Mouse (Mus musculus) myocyte (in vitro differentiated cells): Measurements from ENCODE around the gene Blm. TPM values are rescaled to one million over a fixed set of nuclear protein-coding genes. Genes with fewer than 3 reads are reported as not detected.

Experiments
- H3K27me3 ChIP-seq: one replicate; pipeline ENCODE4 v1.6.1; 2011; ENCODE audit not compliant: control insufficient read depth, insufficient read depth, insufficient read length
- H3K36me3 ChIP-seq: one replicate; pipeline ENCODE4 v1.6.1; 2011; ENCODE audit not compliant: control insufficient read depth, insufficient read depth
- H3K4me2 ChIP-seq: one replicate; pipeline ENCODE4 v1.6.1; 2011; ENCODE audit warnings: low read depth, control low read depth
- H3K4me3 ChIP-seq: one replicate; pipeline ENCODE4 v1.5.1; 2011; ENCODE audit warnings: mild to moderate bottlenecking, control low read depth, moderate library complexity
- H3K79me2 ChIP-seq: one replicate; pipeline ENCODE4 v1.6.1; 2011; ENCODE audit not compliant: control insufficient read depth, insufficient read depth
- H3ac ChIP-seq: one replicate; pipeline ENCODE4 v1.6.1; 2011; ENCODE audit not compliant: control insufficient read depth, insufficient read length
- CEBPB ChIP-seq: IDR thresholded peaks from 2 replicates; pipeline ENCODE4 v1.6.1; 2011; ENCODE audit warnings: mild to moderate bottlenecking, moderate library complexity; ENCODE audit not compliant: poor library complexity, insufficient read depth, severe bottlenecking
- E2F4 ChIP-seq: IDR thresholded peaks from one replicate; pipeline ENCODE4 v1.6.1; 2011; ENCODE audit warnings: mild to moderate bottlenecking, control low read depth, moderate library complexity; ENCODE audit not compliant: insufficient read depth
- MAX ChIP-seq: IDR thresholded peaks from one replicate; pipeline ENCODE4 v1.6.1; 2011; ENCODE audit warnings: low read depth, mild to moderate bottlenecking, control low read depth
- MYOD1 ChIP-seq, 3 experiments: IDR thresholded peaks; one replicate each; pipeline ENCODE4 v1.6.1; 2011; ENCODE audit warnings: control low read depth in 2 of 3, low read depth in 2 of 3, mild to moderate bottlenecking in 2 of 3, moderate library complexity in 1 of 3; ENCODE audit not compliant: insufficient read length in 2 of 3, control insufficient read depth in 1 of 3
- MYOG ChIP-seq, 3 experiments: IDR thresholded peaks; one replicate each; pipeline ENCODE4 v1.6.1; 2011; ENCODE audit warnings: control low read depth in 2 of 3, low read depth in 2 of 3, mild to moderate bottlenecking in 2 of 3; ENCODE audit not compliant: insufficient read length in 2 of 3, control insufficient read depth in 1 of 3, insufficient read depth in 1 of 3
- POLR2A ChIP-seq: IDR thresholded peaks from one replicate; pipeline ENCODE4 v1.6.1; 2011; ENCODE audit warnings: low read depth, mild to moderate bottlenecking, control low read depth, moderate library complexity; ENCODE audit not compliant: insufficient read length
- POLR2AphosphoS2 ChIP-seq: IDR thresholded peaks from one replicate; pipeline ENCODE4 v1.6.1; 2011; ENCODE audit warnings: low read depth, control low read depth; ENCODE audit not compliant: insufficient read length
- REST ChIP-seq: IDR thresholded peaks from one replicate; pipeline ENCODE4 v1.6.1; 2011; ENCODE audit warnings: mild to moderate bottlenecking, control low read depth, moderate library complexity; ENCODE audit not compliant: insufficient read depth, insufficient read length
- SRF ChIP-seq: IDR thresholded peaks from one replicate; pipeline ENCODE4 v1.6.1; 2011; ENCODE audit warnings: low read depth; ENCODE audit not compliant: control insufficient read depth, insufficient read length
- TCF12 ChIP-seq: IDR thresholded peaks from one replicate; pipeline ENCODE4 v1.6.1; 2011; ENCODE audit warnings: mild to moderate bottlenecking, control low read depth; ENCODE audit not compliant: poor library complexity, insufficient read depth, severe bottlenecking
- TCF3 ChIP-seq: IDR thresholded peaks from one replicate; pipeline ENCODE4 v1.6.1; 2011; ENCODE audit warnings: low read depth, control low read depth; ENCODE audit not compliant: insufficient read length
- USF1 ChIP-seq: IDR thresholded peaks from one replicate; pipeline ENCODE4 v1.6.1; 2011; ENCODE audit warnings: low read depth, mild to moderate bottlenecking, control low read depth, moderate library complexity
- polyA plus RNA-seq: library from polyadenylated mRNA; unstranded; fragments of >200 nt; fragmentation: generic; extraction: Trizol; gene quantifications from one replicate; pipeline ENCODE4 v1.2.1, GENCODE M21; 2012; ENCODE audit warnings: missing spikeins

Blm gene
- polyA plus RNA-seq, 1 experiment: 1.1 TPM

- Histone ChIP-seq H3K4me3 (no peak overlapping the region), H3K79me2 (no peaks in the 10 kb centered on the region), H3K27me3 (no peaks in the 10 kb centered on the region), H3ac (no peak overlapping the region), H3K4me2 (no peak overlapping the region), H3K36me3 (no peaks in the 10 kb centered on the region)
- TF ChIP-seq E2F4: no peak
Measured at GRCm38 (mm10) chr7:80453121-80453520, 81.8 kb downstream of the Blm start.

- Histone ChIP-seq H3K36me3 (no peaks in the 10 kb centered on the region), H3K4me2 (no peak overlapping the region), H3K27me3 (no peaks in the 10 kb centered on the region), H3K4me3 (no peak overlapping the region), H3K79me2 (no peaks in the 10 kb centered on the region), H3ac (no peak overlapping the region)
- TF ChIP-seq MAX: no peak
- no peak for TF ChIP-seq SRF
- no peak for TF ChIP-seq E2F4
- TF ChIP-seq TCF3: no peak
- TF ChIP-seq MYOD1 (IDR thresholded peaks at IDR 0.05; ENCODE audit: control insufficient read depth in 1 of 3, insufficient read length in 2 of 3, low read depth in 2 of 3): no peak
- no peak for TF ChIP-seq POLR2A
- no peak for TF ChIP-seq USF1
- no peak for TF ChIP-seq CEBPB
Measured at GRCm38 (mm10) chr7:80452241-80452640, 82.7 kb downstream of the Blm start.

DNA sequence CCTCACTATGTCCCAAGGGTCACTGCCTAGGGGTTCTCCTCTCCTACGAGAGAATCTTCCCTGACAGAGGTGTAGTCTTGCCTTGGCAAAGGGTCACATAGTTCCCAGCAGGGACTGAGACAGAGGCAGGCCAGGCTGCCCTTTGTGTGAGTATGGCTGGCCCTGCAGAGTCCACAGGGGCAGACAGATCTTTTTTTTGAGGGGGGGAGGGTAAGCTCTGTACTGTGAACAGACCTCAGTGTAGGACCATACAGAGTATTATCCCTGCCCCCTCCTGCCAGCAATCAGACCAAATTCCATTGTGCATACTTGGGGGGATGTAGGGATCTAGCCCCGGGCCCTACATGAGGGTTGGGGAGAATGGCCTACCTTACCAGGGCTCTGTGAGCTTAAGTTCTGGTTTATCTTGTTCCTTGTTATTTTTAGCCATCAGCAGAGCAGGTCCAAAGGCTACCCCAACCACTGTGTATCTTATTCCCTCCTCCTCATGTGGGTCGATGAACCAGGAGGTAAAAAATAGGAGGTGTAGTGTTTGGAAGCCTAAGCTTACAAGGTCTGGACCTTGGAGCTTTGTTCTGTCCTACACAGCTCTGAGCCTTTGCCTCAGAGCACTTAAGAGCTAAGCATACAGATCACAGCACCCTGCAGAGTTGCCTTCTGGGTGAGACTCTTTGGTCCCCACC lies 83.2 kb downstream of the Blm start:
- Histone ChIP-seq H3ac (no peak overlapping the region), H3K27me3 (no peaks in the 10 kb centered on the region), H3K36me3 (no peaks in the 10 kb centered on the region), H3K79me2 (no peaks in the 10 kb centered on the region), H3K4me2 (no peak overlapping the region), H3K4me3 (no peak overlapping the region)
- TF ChIP-seq CEBPB (no peak), MYOD1 (IDR thresholded peaks at IDR 0.05; ENCODE audit: control insufficient read depth in 1 of 3, insufficient read length in 2 of 3, low read depth in 2 of 3) (no peak), TCF12 (no peak), MYOG (IDR thresholded peaks at IDR 0.05; ENCODE audit: control insufficient read depth in 1 of 3, insufficient read depth in 1 of 3, insufficient read length in 2 of 3, low read depth in 2 of 3) (no peak), POLR2AphosphoS2 (no peak), SRF (no peak), POLR2A (no peak), MAX (no peak), REST (no peak), E2F4 (no peak), TCF3 (no peak), USF1 (no peak)

- no peak for TF ChIP-seq USF1
- no peak for TF ChIP-seq TCF12
- no peak for TF ChIP-seq MYOD1 (IDR thresholded peaks at IDR 0.05; ENCODE audit: control insufficient read depth in 1 of 3, insufficient read length in 2 of 3, low read depth in 2 of 3)
- TF ChIP-seq POLR2AphosphoS2: no peak
- TF ChIP-seq E2F4: no peak
- no peak for TF ChIP-seq TCF3
- TF ChIP-seq MYOG (IDR thresholded peaks at IDR 0.05; ENCODE audit: control insufficient read depth in 1 of 3, insufficient read depth in 1 of 3, insufficient read length in 2 of 3, low read depth in 2 of 3): no peak
- no peak for TF ChIP-seq REST
- Histone ChIP-seq H3K79me2 (no peaks in the 10 kb centered on the region), H3K27me3 (no peaks in the 10 kb centered on the region), H3K4me3 (no peak overlapping the region), H3ac (no peak overlapping the region), H3K36me3 (no peaks in the 10 kb centered on the region), H3K4me2 (no peak overlapping the region)
Measured at GRCm38 (mm10) chr7:80450354-80450753, 84.6 kb downstream of the Blm start.

DNA sequence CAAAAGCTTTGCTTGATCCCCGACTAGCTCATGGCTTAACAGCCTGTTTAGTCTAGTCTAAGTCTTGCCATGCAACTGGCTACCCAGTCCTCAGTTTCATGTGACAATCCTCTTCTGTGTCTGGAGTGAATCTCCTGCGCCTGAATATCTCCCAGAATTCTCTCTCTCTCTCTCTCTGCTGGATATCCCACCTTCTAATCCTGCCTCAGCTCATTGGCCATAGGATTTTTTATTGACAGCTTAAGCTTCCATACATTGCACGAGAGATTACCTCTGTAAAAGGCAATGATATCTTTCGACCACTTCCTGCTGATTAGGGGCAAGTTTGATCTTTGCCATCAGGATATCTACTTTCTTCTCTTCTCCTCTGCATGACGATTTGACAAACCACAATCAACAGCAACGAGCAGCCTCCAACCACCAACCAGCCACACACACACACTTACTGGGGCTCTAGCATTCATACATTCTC lies 85.3 kb downstream of the Blm start:
- H3K36me3 ChIP-seq: no peaks in the 10 kb centered on the region
- H3K4me2 ChIP-seq: no peak overlapping the region
- no peak for TF ChIP-seq TCF3
- no peak for TF ChIP-seq TCF12
- no peaks in the 10 kb centered on the region for H3K27me3 ChIP-seq
- H3K79me2 ChIP-seq: no peaks in the 10 kb centered on the region
- no peak overlapping the region for H3ac ChIP-seq
- no peak overlapping the region for H3K4me3 ChIP-seq
